Mouse (Mus musculus) ES-E14 (cell line): ENCODE measurements around the gene 4931406P16Rik. TPM values are rescaled to one million over a fixed set of nuclear protein-coding genes. Genes with fewer than 3 reads are reported as not detected.
A peak's percentile ranks its signal among the peaks of the same experiment; 100 is the strongest.

Source experiments
- DNase-seq: peaks from one replicate; pipeline ENCODE4 v3.0.0-alpha.2; 2013; ENCODE audit warnings: low read depth, low spot score
- H3K27ac ChIP-seq: 2 replicates; pipeline ENCODE4 v1.5.1; 2012; ENCODE audit warnings: low read depth, mild to moderate bottlenecking, low read length, moderate library complexity, mixed read lengths; ENCODE audit not compliant: poor library complexity, insufficient read depth, severe bottlenecking
- H3K36me3 ChIP-seq: 2 replicates; pipeline ENCODE4 v1.6.1; 2012; ENCODE audit warnings: mild to moderate bottlenecking, low read length, moderate library complexity, mixed read lengths; ENCODE audit not compliant: control insufficient read depth, poor library complexity, insufficient read depth, severe bottlenecking
- H3K4me1 ChIP-seq, 2 experiments: fragments of 150-350 bp in 1 of 2; sonication (generic) in 1 of 2; 2 replicates each; pipeline ENCODE4 v1.6.1; 2012; ENCODE audit warnings: low read length in 2 of 2, mild to moderate bottlenecking in 1 of 2, mixed read lengths in 1 of 2; ENCODE audit not compliant: control insufficient read depth in 2 of 2, insufficient read depth in 2 of 2, poor library complexity in 1 of 2
- H3K4me3 ChIP-seq, 2 experiments: fragments of 150-350 bp in 1 of 2; sonication (generic) in 1 of 2; 2 replicates each; pipeline ENCODE4 v1.5.1; 2012; ENCODE audit warnings: low read length in 2 of 2, low read depth in 1 of 2, mild to moderate bottlenecking in 1 of 2, mixed read lengths in 1 of 2; ENCODE audit not compliant: insufficient read depth in 1 of 2, poor library complexity in 1 of 2, severe bottlenecking in 1 of 2
- H3K9ac ChIP-seq: 2 replicates; pipeline ENCODE4 v1.6.1; 2012; ENCODE audit warnings: low read depth, mild to moderate bottlenecking, low read length, mixed read lengths; ENCODE audit not compliant: poor library complexity, insufficient read depth, severe bottlenecking
- H3K9me3 ChIP-seq: fragments of 150-350 bp; sonication (generic); 2 replicates; pipeline ENCODE4 v1.6.1; 2012; ENCODE audit warnings: low read depth, mild to moderate bottlenecking, low read length; ENCODE audit not compliant: control insufficient read depth, insufficient read depth
- CHD2 ChIP-seq: IDR thresholded peaks from 2 replicates; pipeline ENCODE4 v1.6.1; 2014; ENCODE audit warnings: mild to moderate bottlenecking, low read depth, low read length, inconsistent platforms
- HCFC1 ChIP-seq: IDR thresholded peaks from 2 replicates; pipeline ENCODE4 v1.6.1; 2012; ENCODE audit warnings: low read length, inconsistent platforms, borderline replicate concordance; ENCODE audit not compliant: insufficient read depth
- MAFK ChIP-seq: IDR thresholded peaks from 2 replicates; pipeline ENCODE4 v1.6.1; 2014; ENCODE audit warnings: mild to moderate bottlenecking, low read depth, low read length, inconsistent platforms; ENCODE audit not compliant: insufficient read depth
- ZC3H11A ChIP-seq: IDR thresholded peaks from 2 replicates; pipeline ENCODE4 v1.6.1; 2012; ENCODE audit warnings: low read depth, mild to moderate bottlenecking, inconsistent platforms, low read length, borderline replicate concordance
- ZNF384 ChIP-seq: IDR thresholded peaks from 2 replicates; pipeline ENCODE4 v1.6.1; 2012; ENCODE audit warnings: low read depth, low read length, inconsistent platforms
- in situ Hi-C, 2 experiments: fragments of 600-800 bp; cut with MboI; formaldehyde crosslinking; loops; one replicate each; pipeline ENCODE4 v1.15.1; 2025; ENCODE audit warnings: low sequenced_read_pairs in 2 of 2, inconsistent platforms in 1 of 2; ENCODE audit not compliant: unreplicated experiment in 2 of 2
- total RNA-seq: library from RNA; depleted of rRNA; stranded (reverse); fragments of 300-350 nt; gene quantifications from 2 replicates; pipeline ENCODE4 v1.2.3, GENCODE M21; 2012

4931406P16Rik gene
- total RNA-seq, 1 experiment = 33.6 TPM

DNA sequence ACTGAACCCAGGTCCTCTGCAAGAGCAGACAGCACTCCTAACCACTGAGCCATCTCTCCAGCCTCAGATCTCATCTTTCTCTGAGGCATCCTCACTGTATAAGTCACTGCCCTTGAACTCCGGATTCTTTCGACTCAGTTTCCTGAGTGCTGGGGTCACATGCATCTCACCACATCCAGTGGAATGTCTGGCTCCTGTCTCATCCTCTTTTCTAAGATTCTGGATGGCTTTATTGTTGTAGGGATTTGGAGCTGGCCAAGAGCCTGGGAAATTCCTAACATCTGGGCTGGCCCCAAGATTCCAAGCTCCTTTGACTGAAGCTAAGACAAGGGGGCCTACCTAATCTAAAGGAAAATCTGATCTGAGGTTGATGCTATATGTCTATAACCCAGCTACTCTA, 5.8 kb upstream of the 4931406P16Rik start:
- DNase-seq = no peak
- peaks cover 0 to 2% of the 10 kb centered on the region in 2 experiments; a peak in 1 of 4 replicates for H3K4me1 ChIP-seq
- no peaks in the 10 kb centered on the region for H3K36me3 ChIP-seq
- H3K9ac ChIP-seq = no peak overlapping the region
- no peak overlapping the region for H3K27ac ChIP-seq
- H3K4me3 ChIP-seq = no peak overlapping the region
- H3K9me3 ChIP-seq = no peaks in the 10 kb centered on the region
- in situ Hi-C loops = no loop called here
- no peak for TF ChIP-seq MAFK
- TF ChIP-seq ZNF384 = no peak
- TF ChIP-seq HCFC1 = no peak
- no peak for TF ChIP-seq CHD2
- no peak for TF ChIP-seq ZC3H11A

DNA sequence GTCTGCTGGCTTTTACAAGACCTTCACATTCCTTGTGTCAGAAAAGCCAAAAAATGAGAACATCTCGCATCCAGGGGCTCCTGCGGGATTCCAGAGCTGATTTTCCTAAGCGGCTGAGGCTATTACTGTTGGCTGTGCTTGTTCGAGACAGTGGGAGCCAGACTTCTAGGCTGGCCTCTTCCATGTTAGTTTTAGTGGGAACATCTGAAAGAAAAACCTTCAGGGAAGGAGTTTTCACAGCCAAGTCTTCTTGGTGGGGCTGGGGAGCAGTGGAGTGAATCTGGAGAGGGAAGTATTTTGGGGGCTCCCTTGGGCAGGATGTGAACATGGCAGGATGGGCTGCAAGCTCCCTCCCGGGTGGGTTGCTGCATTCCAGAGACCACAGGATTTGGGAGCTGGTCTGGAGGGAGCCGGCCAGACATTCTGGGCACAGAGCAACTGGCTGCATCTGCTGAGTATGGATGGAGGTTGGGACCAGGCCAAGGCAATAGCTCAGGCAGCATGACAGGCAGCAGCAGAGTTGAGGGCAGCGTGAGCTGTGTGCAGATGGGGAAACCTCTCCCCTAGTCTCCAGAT, 4.6 kb upstream of the 4931406P16Rik start:
- DNase-seq = no peak
- no peak overlapping the region for H3K27ac ChIP-seq

DNA sequence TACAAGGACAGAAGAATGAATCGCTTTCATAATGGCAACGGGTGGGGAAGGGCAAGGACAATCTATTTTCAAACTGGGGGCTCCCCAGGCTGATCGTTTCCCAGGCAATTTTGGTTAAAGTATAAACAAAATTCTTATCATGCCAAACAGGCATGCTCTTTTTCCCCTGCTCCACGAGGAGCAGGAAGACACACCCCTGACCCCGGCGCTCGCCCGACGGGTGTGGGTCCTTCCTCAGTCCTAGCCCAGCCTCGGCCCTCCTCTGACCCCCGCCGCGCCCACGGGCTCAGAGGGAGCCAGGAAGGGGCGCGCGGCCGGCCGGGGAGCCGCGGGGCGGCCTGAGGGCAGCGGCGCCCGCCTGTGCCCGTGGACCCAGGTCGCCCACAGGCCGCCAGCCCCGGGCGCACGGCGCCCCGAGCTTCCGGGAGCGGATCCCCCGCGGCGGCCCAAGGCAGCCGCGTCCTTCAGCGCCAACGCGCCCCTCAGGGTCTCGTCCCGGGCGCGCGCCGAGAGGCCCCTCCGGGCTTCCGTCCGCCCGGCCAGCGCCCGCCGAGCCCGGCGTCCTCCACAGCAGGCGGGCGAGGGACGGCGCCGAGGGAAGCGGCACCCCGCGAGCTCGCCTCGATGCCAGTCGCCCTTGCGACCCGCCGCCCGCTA, 437 bp downstream of the 4931406P16Rik start:
- Histone ChIP-seq H3K4me1 (peaks cover 2 to 5% of the 10 kb centered on the region in 2 experiments), H3K27ac (peak overlapping the region; percentile 49), H3K9me3 (no peaks in the 10 kb centered on the region), H3K4me3 (peak overlapping the region; percentile 90 to 94), H3K36me3 (no peaks in the 10 kb centered on the region), H3K9ac (peak overlapping the region; percentile 88)
- in situ Hi-C loops = no loop called here
- peak; percentile 24 for DNase-seq
- no peak for TF ChIP-seq ZNF384
- TF ChIP-seq HCFC1 = no peak; the same call in 1 of the 2 replicates
- no peak for TF ChIP-seq CHD2
- TF ChIP-seq MAFK = no peak
- TF ChIP-seq ZC3H11A = no peak

More for the DNA sequence above, 4.6 kb upstream of the 4931406P16Rik start:
- TF ChIP-seq ZC3H11A = no peak
- no peak for TF ChIP-seq CHD2
- TF ChIP-seq HCFC1 = no peak
- no peak for TF ChIP-seq MAFK
- TF ChIP-seq ZNF384 = no peak
- Histone ChIP-seq H3K36me3 (no peaks in the 10 kb centered on the region), H3K4me3 (no peak overlapping the region), H3K9me3 (no peaks in the 10 kb centered on the region), H3K9ac (no peak overlapping the region), H3K4me1 (peaks cover 0 to 2% of the 10 kb centered on the region in 2 experiments; a peak in 1 of 4 replicates)
- in situ Hi-C loops = no loop called here

DNA sequence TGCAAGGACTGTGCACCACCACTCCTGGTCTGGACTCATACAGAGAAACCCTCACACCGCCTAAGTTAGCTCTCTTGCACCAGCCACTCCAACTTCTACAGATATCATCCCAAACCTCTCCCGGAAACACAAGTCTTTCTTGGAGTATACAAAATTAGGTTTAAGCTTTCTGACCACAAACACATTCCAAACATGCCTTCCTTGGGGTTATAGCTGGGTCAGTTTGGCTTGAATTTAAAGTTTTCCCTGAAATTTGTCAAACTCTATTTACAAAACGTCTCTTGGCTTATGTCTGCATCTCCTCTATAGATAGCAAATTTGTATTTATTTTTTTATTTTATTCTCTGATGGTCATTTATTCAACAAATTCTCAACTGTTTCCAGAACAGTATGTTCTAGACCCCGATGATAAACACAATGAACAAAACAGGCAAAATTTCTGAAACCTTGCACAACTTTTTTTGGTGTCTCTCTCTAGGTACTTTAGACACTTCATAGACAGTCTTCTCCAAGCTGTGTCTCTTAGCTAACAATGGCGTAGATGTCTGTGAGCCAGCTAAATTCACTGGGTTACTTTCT, 4.1 kb downstream of the 4931406P16Rik start:
- Histone ChIP-seq H3K9ac (no peak overlapping the region; the same call in 1 of the 2 replicates), H3K4me1 (peaks cover 0 to 5% of the 10 kb centered on the region in 2 experiments; a peak in 3 of 4 replicates), H3K4me3 (no peak overlapping the region), H3K27ac (no peak overlapping the region), H3K36me3 (no peaks in the 10 kb centered on the region), H3K9me3 (no peaks in the 10 kb centered on the region)
- DNase-seq = no peak
- TF ChIP-seq ZC3H11A (no peak), ZNF384 (no peak), MAFK (no peak)
- in situ Hi-C loops = no loop called here
